Mouse (Mus musculus) kidney, postnatal 10 days (tissue): ENCODE results near the gene Gvin1.
"Not testable (repeated sequence)": the region's sequence is repeated elsewhere in the genome, so short reads cannot be mapped to it uniquely, and the experiment has no call there.

ENCODE experiments used
- DNase-seq: peaks from one replicate; pipeline ENCODE4 v3.0.0; 2021; ENCODE audit warnings: mixed read lengths

Gene Gvin1

DNA sequence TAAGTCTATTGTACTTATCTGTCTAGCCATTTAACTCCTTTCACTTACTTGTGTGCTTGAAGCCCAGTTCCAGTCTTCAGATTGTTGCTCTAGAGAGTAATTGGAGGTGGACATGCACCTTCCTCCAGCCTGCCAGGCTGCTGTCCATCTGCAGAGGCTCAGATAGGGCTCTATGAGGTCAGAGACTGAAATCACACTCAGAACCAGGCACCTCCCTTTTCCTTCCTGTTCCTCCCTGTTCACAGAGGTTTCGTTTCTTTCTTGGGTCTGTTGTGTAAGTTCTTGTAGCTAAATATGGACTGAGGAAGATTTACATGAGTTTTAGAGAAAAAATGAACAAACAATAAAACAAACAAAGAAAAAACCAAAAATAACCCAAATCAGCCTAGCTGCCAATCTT lies at the start of gene Gvin1:
Gene Gvin1 (minus strand): TSS at position 150 of the 400 bp plus-strand sequence.
- DNase-seq = peak; percentile 2

DNA sequence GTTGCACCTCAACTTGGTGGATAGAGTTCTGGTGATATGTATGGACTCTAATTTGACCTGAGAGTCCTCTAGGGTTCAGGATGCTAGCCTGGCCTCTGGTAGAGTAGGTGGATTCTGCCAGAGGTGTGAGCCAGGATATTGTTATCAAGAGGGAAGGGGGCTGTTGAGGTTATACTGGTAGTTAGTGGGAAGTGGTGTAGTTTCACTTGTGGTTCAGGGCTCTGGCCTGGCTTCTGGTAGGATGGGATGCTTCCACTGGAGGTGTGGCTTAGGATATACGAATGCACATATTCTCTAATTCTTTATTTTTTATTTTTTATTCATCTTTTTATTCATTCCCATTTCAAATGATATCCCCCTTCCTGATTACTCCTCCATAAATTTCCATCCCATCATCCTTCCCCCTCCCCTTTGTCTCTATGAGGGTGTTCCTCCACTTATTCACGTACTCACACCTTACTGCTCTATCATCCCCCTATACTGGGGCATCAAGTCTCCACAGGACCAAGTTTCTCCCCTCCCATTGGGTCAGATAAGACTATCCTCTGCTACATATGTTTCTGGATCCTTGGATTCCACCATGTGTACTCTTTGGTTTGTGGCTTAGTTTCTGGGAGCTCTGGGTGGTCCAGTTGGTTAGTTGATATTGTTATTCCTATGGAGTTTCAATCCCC lies 36.9 kb upstream of the Gvin1 start:
- DNase-seq = no peak

DNA sequence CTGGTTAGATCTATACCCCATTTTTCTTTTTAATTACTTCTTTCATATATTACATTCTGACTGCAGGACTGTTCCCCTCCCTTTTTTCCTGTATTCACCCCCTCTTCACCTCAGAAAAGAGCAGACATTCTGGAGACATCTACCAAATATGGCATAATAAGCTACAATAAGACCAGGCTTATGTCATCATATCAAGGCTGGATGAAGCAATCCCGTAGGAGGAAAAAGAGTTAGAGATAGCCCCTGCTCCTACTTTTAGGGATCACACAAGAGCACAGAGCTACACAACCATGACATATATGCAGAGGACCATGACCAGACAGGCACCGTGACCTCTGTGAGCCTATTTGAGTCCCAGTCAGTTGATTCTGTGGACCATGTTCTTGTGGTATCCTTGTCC lies 33.8 kb upstream of the Gvin1 start:
- DNase-seq = no peak

DNA sequence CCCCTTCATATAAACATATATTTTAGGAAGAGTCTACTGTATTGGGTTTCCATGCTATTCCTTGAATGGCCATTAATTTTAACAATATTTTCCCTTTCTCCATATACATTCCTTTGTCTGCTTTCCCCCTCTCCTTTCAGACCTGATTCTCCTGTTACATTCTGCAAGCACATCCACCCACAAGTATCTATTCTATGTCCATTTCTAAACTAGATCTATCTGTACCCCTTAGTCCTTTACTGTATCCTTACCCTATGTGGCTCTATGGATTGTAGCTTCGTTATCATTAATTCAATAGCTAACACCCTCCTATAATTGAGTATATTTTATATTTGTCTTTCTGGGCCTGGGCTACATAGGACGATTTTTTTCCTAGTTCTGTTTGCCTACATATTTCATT lies 33.1 kb upstream of the Gvin1 start:
- no peak for DNase-seq

DNA sequence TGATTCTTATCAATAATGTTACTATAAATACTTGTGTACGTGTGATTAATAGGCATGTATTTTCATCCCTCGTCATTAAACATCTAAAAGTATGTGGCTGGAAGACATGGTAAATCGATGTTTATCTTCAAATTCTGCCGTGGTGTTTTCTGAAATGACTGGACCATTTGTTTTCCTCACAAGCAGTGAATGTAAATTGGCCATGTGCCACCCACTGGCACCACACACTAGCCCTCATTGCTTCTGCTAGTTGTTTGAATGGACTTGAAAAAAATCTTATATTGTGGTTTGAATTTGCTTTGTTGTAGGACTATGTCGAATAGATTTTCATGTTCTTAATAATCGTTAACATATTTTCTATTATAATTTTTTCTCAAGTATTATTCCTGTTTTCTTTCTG lies 30.5 kb upstream of the Gvin1 start:
- DNase-seq = no peak

DNA sequence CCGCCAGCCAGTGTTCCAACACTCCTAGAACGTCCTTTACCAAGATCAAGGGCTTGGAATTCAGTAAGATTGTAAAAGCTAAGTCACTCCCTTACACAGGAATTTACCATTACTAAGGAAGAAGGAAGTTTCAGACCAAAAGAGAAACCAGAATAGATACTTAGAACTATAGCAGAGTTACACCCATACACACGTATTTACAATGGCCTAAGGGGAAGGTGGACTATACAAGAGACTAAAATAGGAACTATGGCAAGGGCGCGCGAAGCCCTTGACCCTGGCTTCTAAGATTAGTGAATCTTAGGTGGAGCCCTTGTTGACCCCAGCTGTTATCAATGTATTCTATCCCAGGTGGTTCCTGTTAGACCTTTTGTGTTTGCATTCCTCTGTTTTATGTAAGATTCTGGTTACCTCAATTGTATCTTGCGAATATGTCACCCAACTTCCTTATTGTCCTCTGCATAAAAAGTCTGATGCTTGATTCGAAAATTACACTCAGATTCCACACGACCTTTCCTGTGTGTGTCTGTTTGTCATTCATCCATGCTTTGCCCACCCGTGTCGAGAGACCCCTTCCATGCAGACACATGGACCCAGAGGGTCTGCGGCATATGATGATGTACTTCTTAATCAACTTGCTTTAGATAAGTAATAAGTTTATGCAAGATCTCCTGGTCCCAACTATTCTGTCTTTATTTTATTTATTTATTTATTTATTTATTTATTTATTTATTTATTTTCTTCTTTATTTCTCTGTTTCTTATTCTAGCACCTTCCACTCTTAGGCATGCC lies 25.6 kb upstream of the Gvin1 start:
- not testable (repeated sequence) for DNase-seq

DNA sequence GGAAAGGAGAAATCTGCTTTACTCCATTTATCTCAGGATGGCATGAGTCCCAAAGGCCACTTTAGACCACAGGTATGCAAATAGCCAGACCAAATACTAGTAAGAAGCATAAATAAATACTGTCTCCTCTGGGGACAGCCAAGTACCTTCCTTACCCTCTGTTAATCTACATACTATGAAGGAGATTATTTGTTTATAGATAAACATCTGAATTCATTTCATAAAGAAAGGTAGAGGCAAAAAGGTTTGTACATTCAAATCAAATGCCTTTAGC lies 22.0 kb upstream of the Gvin1 start:
- no peak for DNase-seq

DNA sequence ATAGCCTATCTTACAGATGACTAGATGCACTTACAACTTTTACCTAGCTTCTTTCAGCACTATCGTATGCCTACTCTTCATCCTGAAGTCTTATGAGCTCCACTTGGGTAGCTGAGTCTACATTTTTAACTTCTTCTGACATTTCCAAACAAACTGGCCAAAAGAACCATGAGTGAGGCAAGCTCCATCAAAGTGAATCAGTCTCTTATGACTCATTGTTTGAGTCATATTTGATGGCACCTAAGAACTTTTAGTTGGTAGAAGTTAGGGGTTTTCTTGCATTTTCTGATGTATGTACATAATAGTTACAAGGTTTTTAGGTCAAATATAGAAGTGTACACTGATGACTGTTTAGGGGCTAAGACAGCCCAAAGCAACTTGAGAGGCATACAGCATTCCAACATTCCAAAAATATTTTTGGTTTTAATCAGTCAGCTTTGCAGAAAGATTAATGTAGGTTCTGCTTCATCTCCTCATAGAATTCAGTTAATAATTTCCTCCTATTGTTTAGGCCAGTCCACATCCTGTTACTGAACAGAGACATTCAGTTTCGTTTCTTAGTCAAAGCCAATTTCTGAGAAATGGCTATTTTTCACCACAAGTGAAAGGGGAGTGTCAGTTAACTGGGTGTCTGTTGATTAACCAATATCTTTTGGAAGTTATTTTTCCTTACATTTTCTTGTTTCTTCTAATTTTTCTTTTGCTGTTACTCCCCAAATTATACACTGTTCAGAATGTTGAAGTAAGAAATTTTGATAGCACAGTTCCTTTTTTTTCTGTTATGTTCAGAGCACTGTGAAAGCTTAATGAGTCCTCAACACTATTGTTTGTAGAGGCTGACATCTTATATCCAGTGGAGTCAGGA lies 21.4 kb upstream of the Gvin1 start:
- no peak for DNase-seq

DNA sequence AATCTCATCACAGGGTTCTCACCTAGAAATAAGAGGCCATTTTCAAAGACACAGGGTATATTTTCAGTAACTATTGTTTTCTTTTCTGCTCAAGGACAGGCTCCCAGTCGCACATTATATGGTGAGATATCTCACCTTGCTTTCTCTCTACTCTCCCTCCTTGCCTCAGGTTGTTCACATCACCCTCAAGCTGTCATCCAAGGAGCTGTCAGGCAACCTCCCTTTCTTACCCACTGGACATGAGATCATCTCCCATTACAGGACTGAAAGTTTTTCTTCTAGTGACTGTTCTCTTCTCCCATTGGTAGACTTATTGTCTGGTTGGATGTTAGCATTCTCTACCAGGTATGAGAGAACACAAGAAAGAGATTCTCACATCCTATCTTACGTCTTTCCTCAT lies 20.5 kb upstream of the Gvin1 start:
- no peak for DNase-seq

DNA sequence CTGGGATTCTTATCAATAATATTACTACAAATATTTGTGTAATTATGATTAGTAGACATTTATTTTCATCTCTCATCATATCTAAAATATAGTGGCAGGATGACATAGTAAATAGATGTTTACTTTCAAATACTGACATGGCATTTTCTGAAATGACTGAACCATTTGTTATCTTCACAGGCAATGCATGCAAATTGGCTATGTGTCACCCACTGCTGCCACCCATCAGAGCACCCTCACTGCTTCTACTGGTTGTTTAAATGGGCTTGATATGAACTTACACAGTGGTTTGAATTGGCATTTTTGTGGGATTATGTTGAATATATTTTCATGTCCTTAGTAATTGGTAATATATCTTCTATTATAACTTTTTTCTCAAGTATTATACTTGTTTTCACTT lies 784 bp upstream of the Gvin1 start:
- DNase-seq = not testable (repeated sequence)

DNA sequence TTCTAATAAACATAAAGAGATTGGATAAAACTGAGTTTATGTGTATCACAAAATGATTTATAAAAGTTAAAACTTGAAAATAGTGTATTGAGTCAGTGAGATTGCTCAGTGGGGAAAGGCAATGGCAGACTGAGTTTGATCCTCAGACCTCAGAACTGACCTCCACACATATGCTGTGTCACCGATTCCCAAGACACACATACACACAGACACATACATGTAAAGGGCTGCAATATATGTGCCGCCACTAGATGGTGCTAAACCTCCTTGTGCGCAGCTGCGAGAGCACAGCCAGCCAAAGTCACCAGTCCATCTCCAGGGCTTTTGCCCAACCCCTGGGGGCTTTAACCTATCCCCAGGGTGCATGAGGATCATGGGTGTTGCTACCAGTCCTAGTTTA lies 1.4 kb downstream of the Gvin1 start:
- not testable (repeated sequence) for DNase-seq

DNA sequence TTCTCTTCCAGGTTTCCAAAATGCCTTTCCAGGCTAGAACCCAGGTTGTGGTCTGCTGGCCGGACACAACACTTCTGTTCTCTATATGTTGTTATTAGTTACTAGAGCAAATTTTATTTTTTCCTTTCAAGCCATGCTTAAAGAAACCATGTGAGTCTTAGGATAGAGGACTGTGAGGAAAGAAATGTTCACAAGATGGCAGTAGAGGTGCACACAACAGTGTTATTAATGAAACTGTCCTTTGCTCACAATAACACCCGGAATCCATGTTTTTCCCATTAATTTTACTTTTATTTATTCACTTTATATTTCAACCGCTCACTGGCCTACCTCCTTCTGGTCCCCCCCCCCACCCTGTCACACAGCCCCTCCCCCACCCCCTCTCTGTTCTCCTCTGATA lies 8.5 kb downstream of the Gvin1 start:
- not testable (repeated sequence) for DNase-seq

DNA sequence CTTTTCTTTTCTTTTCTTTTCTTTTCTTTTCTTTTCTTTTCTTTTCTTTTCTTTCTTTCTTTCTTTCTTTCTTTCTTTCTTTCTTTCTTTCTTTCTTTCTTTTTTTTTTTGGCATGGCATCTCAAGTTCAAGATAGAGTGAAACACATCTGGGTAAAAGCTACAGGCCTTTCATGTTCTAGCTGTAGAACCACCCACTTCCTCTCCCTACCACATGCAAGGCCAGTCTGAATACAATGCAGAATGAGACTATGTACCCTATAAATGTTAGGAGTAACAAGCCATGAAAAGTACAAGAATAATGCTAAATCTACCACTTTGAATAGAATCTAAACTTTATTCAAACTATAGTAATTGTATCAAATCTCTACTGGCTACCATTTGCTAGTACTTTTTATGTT lies 38.1 kb downstream of the Gvin1 start:
- DNase-seq = not testable (repeated sequence)

DNA sequence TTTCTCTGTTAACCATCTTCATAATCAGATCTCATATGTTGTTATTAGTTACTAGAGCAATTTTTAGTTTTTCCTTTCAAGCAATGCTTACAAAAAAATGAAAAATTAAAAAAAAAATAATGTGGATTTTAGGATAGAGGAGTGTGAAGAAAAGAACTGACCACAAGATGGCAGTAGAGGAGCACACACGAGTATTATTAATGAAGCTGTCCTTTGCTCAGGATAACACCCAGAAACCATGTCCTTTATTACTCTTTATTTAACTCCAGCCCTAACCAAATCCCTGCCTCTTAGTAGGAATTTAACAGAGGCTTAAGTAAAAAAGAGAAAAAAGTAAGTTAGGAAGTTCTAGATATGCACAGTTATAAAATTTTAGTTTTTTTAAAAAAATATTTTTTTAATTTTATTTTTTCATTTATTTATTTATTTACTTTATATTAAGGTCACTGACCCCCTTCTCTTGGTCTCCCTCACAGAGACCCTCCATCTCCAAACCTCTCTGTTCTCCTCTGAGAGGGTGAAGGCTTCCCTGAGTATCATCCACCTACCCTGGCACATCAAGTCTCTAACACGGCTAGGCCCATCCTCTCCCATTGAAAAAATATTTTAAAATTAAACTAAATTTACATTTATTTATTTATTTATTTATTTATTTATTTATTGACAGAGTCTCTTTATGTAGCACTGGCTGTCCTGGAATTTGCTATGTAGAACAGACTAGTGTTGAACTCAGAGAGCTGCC lies 69.9 kb downstream of the Gvin1 start:
- not testable (repeated sequence) for DNase-seq

DNA sequence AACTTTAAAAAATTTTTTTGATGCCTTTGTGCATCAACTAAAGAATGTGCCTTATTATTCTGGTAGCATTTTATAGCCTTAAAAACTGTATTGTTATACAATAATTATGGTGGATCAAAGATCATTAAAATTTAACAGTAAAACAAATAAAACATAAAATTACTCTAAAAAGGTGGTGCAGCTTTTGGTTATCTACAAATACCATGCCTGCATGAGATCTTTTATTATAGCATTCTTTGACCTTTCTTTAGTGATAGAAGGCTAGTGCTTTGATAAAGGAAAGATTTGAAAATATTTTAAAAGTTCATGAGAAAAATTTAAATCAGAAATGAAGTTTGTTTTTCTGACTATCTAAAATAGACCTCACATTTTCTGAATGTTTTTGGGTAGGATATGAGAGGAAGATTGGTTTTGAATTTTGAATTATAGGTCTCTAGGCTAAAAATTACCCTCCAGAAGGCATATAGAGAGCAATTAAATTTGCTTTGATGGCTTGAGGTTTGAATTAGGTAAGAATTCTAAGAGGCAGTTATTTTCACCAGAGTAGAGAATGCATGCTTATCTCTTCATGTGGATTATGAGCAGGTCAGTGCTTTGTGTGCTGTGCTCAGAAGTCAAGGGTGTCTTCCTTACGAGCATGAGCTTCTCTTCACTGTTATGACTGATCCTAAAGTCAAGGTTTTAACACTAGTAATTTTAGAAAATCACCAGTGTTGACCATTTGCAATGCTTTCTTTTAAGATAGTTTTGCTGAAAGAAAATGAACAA lies 73.8 kb downstream of the Gvin1 start:
- not testable (repeated sequence) for DNase-seq

DNA sequence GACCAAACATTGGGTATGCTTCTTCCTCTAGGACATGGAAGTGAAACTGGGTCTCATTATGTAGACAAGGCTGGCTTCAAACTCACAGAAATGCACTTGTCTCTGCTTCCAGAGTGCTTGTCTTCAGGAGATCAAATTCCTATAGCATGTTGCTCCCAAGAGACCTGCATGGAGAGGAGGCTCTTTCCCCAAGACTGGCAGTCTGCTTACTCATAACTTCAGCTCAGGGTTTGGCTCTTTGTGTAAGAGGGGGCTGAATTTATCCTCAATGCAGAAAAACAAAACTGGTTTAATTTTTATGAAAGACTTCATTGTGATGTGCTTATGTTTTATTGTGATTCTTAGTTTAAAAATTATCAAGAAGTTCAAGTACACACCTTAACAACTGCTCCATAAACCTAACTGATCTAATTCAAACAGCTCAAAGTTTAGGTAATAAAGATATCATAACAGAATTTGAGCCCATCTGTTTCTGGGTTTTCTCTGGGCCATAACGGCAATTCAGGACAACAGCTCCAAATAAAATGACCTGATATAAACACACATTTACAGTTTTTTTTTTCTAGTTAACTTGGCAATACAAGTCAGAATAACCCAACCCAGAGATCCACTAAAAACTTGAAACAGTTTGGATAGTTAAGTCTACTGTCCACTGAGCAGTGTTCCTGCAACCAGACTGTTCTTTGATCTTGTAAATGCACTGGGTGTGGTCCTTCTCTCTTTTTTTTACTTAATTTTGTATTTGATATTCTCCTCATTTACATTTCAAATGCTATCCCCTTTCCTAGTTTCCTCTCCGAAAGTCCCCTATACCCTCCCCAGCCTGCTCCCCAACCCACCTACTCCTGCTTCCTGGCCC lies 97.8 kb downstream of the Gvin1 start:
- not testable (repeated sequence) for DNase-seq
